Mouse (Mus musculus): ENCODE data around the gene Mfsd11.

- no peak for TF ChIP-seq EP300 (IDR thresholded peaks at IDR 0.05; ENCODE audit: low read depth)
- TF ChIP-seq CTCF (IDR thresholded peaks at IDR 0.05; ENCODE audit: low read depth): no peak
Measured at GRCm38 (mm10) chr11:116905741-116906456, 53.7 kb downstream of the Mfsd11 start.

Measured in liver, postnatal 0 days (tissue).